24 mouse cellular contexts compared by ENCODE assay signal in genomic region chr11:118323974-118324373, GRCm38 (mm10). TPM values are rescaled to one million over a fixed set of nuclear protein-coding genes. Genes with fewer than 3 reads are reported as not detected.
DNase-seq lines count a peak whose midpoint lies in the region; ATAC-seq and TF ChIP-seq lines count a peak whose summit lies in the region.
"Had no signal": no experiment of that assay in that cellular context is flagged by ENCODE, and none has a peak within 500 bp of the region (broad histone marks: within the 10 kb centered on the region; RNA-seq: fewer than 3 reads in every experiment).

No protein-coding gene starts in this region.

- no peaks in the 10 kb centered on the region for H3K9me3 ChIP-seq in forebrain, embryonic 10.5 days
- H3K9me3 ChIP-seq in forebrain, embryonic 15.5 days, result no peaks in the 10 kb centered on the region
- H3K9me3 ChIP-seq in heart, postnatal 0 days (replicated peaks; ENCODE audit: control insufficient read depth, low read length), result no peaks in the 10 kb centered on the region
- H3K9me3 ChIP-seq in embryonic facial prominence, embryonic 12.5 days, result no peaks in the 10 kb centered on the region
- no peaks in the 10 kb centered on the region for H3K9me3 ChIP-seq in limb, embryonic 13.5 days
- H3K9me3 ChIP-seq in stomach, postnatal 0 days (ENCODE audit: control insufficient read depth, low read length), result no peaks in the 10 kb centered on the region
- H3K9me3 ChIP-seq: G1E; heart, embryonic 10.5 days; hindbrain, embryonic 15.5 days; liver, embryonic 12.5 days; neural tube, embryonic 12.5 days; stomach, embryonic 15.5 days had no signal

- no peak overlapping the region for H3K4me2 ChIP-seq in forebrain, embryonic 15.5 days (replicated peaks)
- H3K4me2 ChIP-seq in heart, postnatal 0 days (ENCODE audit: low read depth, low read length), result no peak overlapping the region
- H3K4me2 ChIP-seq in embryonic facial prominence, embryonic 12.5 days (replicated peaks), result peak overlapping the region; percentile 14; the same call in 1 of the 2 replicates
- H3K4me2 ChIP-seq in limb, embryonic 13.5 days (replicated peaks), result peak overlapping the region; percentile 25
- no peak overlapping the region for H3K4me2 ChIP-seq in stomach, postnatal 0 days (replicated peaks; ENCODE audit: low read depth)
- H3K4me2 ChIP-seq: hindbrain, embryonic 15.5 days; liver, embryonic 12.5 days; neural tube, embryonic 12.5 days; stomach, embryonic 15.5 days had no signal

- DNase-seq in forebrain, embryonic 10.5 days (ENCODE audit: extremely low spot score, low spot score), result no peak
- no peak for DNase-seq in heart, postnatal 0 days (ENCODE audit: low spot score)
- DNase-seq in heart, postnatal 25 days (ENCODE audit: low spot score), result no peak
- no peak for DNase-seq in thymus, postnatal 4 days
- no peak for DNase-seq in stomach, postnatal 0 days (ENCODE audit: low spot score)
- DNase-seq: adrenal gland, postnatal 36 days; cerebellum, adult 8-10 months had no signal

- WGBS in forebrain, embryonic 10.5 days, result 91% methylated on average over 5 of the region's 5 CpGs
- WGBS in forebrain, embryonic 15.5 days, result 94% methylated on average over 5 of the region's 5 CpGs
- 48% methylated on average over 5 of the region's 5 CpGs for WGBS in heart, postnatal 0 days
- WGBS in embryonic facial prominence, embryonic 12.5 days, result 82% methylated on average over 5 of the region's 5 CpGs
- WGBS in limb, embryonic 13.5 days, result 74% methylated on average over 5 of the region's 5 CpGs
- 87% methylated on average over 5 of the region's 5 CpGs for WGBS in stomach, postnatal 0 days

- H3K27ac ChIP-seq in forebrain, embryonic 10.5 days, result peak overlapping the region; percentile 60
- no peak overlapping the region for H3K27ac ChIP-seq in forebrain, embryonic 15.5 days (replicated peaks)
- peak overlapping the region; percentile 51 for H3K27ac ChIP-seq in heart, postnatal 0 days (ENCODE audit: low read depth)
- H3K27ac ChIP-seq in embryonic facial prominence, embryonic 12.5 days, result peak overlapping the region; percentile 80
- peak overlapping the region; percentile 90 for H3K27ac ChIP-seq in limb, embryonic 13.5 days
- no peak overlapping the region for H3K27ac ChIP-seq in stomach, postnatal 0 days (replicated peaks)
- H3K27ac ChIP-seq: hindbrain, embryonic 15.5 days; kidney, postnatal 0 days; liver, embryonic 12.5 days; neural tube, embryonic 12.5 days; stomach, embryonic 15.5 days had no signal

- TF ChIP-seq CTCF in heart, postnatal 0 days (IDR thresholded peaks at IDR 0.05; ENCODE audit: low read depth), result no peak
- no peak for TF ChIP-seq CTCF in stomach, postnatal 0 days (IDR thresholded peaks at IDR 0.05; ENCODE audit: low read depth)

- H3K9ac ChIP-seq in forebrain, embryonic 15.5 days (replicated peaks), result no peak overlapping the region
- no peak overlapping the region for H3K9ac ChIP-seq in heart, postnatal 0 days (replicated peaks; ENCODE audit: low read depth, low read length)
- no peak overlapping the region for H3K9ac ChIP-seq in embryonic facial prominence, embryonic 12.5 days
- H3K9ac ChIP-seq in limb, embryonic 13.5 days, result 0 out of 2 replicates have a peak overlapping the region, but pooled peaks have one; percentile 20
- no peak overlapping the region for H3K9ac ChIP-seq in stomach, postnatal 0 days (ENCODE audit: low read length)
- H3K9ac ChIP-seq: hindbrain, embryonic 15.5 days; liver, embryonic 12.5 days; neural tube, embryonic 12.5 days; stomach, embryonic 15.5 days had no signal

- ATAC-seq in forebrain, embryonic 15.5 days (replicated peaks), result no peak
- no peak for ATAC-seq in heart, postnatal 0 days (ENCODE audit: insufficient read depth, low read depth)
- no peak for ATAC-seq in embryonic facial prominence, embryonic 12.5 days (ENCODE audit: insufficient number of reproducible peaks, insufficient read depth, low FRiP score, low TSS enrichment)
- ATAC-seq in limb, embryonic 13.5 days (ENCODE audit: low FRiP score, low read depth), result no peak
- ATAC-seq in stomach, postnatal 0 days (ENCODE audit: low FRiP score, low TSS enrichment), result no peak
- ATAC-seq: CD4-positive, CD25-positive, alpha-beta regulatory T cell, adult 4 months; forebrain, embryonic 16.5 days; intestine, embryonic 16.5 days; liver, embryonic 12.5 days; lung, postnatal 0 days had no signal

- no peak for TF ChIP-seq EP300 in heart, postnatal 0 days (IDR thresholded peaks at IDR 0.05; ENCODE audit: low read depth)
- no peak for TF ChIP-seq EP300 in stomach, postnatal 0 days (optimal IDR thresholded peaks at IDR 0.05)

- H3K4me1 ChIP-seq in forebrain, embryonic 10.5 days, result peaks cover 52% of the 10 kb centered on the region
- peaks cover 34% of the 10 kb centered on the region for H3K4me1 ChIP-seq in forebrain, embryonic 15.5 days
- peaks cover 17% of the 10 kb centered on the region for H3K4me1 ChIP-seq in heart, postnatal 0 days (ENCODE audit: control insufficient read depth, insufficient read depth)
- H3K4me1 ChIP-seq in embryonic facial prominence, embryonic 12.5 days, result peaks cover 57% of the 10 kb centered on the region
- H3K4me1 ChIP-seq in limb, embryonic 13.5 days, result peaks cover 80% of the 10 kb centered on the region
- H3K4me1 ChIP-seq in stomach, postnatal 0 days (replicated peaks; ENCODE audit: control insufficient read depth, insufficient read depth), result 0 out of 2 replicates have a peak, but pooled peaks cover 3% of the 10 kb centered on the region

- no peak overlapping the region for H3K4me3 ChIP-seq in forebrain, embryonic 10.5 days
- no peak overlapping the region for H3K4me3 ChIP-seq in forebrain, embryonic 15.5 days
- H3K4me3 ChIP-seq in heart, postnatal 0 days (ENCODE audit: low read depth, low read length), result no peak overlapping the region
- no peak overlapping the region for H3K4me3 ChIP-seq in embryonic facial prominence, embryonic 12.5 days
- H3K4me3 ChIP-seq in limb, embryonic 13.5 days, result no peak overlapping the region
- no peak overlapping the region for H3K4me3 ChIP-seq in stomach, postnatal 0 days (ENCODE audit: low read depth, low read length)
- H3K4me3 ChIP-seq: erythroblast, embryonic 14.5 days; heart, embryonic 10.5 days; hindbrain, embryonic 15.5 days; liver, embryonic 12.5 days; neural tube, embryonic 12.5 days; stomach, embryonic 15.5 days had no signal

- H3K36me3 ChIP-seq in forebrain, embryonic 10.5 days (replicated peaks), result peaks cover 33% of the 10 kb centered on the region
- peaks cover 7% of the 10 kb centered on the region for H3K36me3 ChIP-seq in forebrain, embryonic 15.5 days
- peaks cover 17% of the 10 kb centered on the region for H3K36me3 ChIP-seq in heart, postnatal 0 days (replicated peaks; ENCODE audit: control insufficient read depth, insufficient read depth, low read length)
- H3K36me3 ChIP-seq in embryonic facial prominence, embryonic 12.5 days, result peaks cover 14% of the 10 kb centered on the region
- H3K36me3 ChIP-seq in limb, embryonic 13.5 days, result peaks cover 33% of the 10 kb centered on the region
- no peaks in the 10 kb centered on the region; the same call in 1 of the 2 replicates for H3K36me3 ChIP-seq in stomach, postnatal 0 days (ENCODE audit: control insufficient read depth, insufficient read depth, low read length)
- H3K36me3 ChIP-seq: G1E; liver, embryonic 12.5 days had no signal

- H3K27me3 ChIP-seq in forebrain, embryonic 10.5 days (ENCODE audit: poor library complexity, severe bottlenecking), result no peaks in the 10 kb centered on the region
- H3K27me3 ChIP-seq in forebrain, embryonic 15.5 days, result no peaks in the 10 kb centered on the region
- H3K27me3 ChIP-seq in heart, postnatal 0 days (ENCODE audit: control insufficient read depth, insufficient read depth, low read length), result no peaks in the 10 kb centered on the region
- no peaks in the 10 kb centered on the region for H3K27me3 ChIP-seq in embryonic facial prominence, embryonic 12.5 days
- H3K27me3 ChIP-seq in limb, embryonic 13.5 days, result no peaks in the 10 kb centered on the region
- H3K27me3 ChIP-seq in stomach, postnatal 0 days (ENCODE audit: control insufficient read depth, insufficient read depth, low read length), result no peaks in the 10 kb centered on the region
- H3K27me3 ChIP-seq: hindbrain, embryonic 15.5 days; liver, embryonic 12.5 days; neural tube, embryonic 12.5 days; stomach, embryonic 15.5 days had no signal

- intact Hi-C loops in heart, postnatal 25 days (cut with DNase I), result no loop called here

RNA-seq across cellular contexts. Expression of gene Cep295nl, which starts 18.3 kb away (rescaled TPM):
- 0.16 and 0.26 TPM in 2 replicates for polyA plus RNA-seq in forebrain, embryonic 10.5 days (2016; fragmentation: Nextera tagmentation; extraction: Ambion mirVana)
- polyA plus RNA-seq in forebrain, embryonic 15.5 days (2015; fragmentation: Nextera tagmentation; extraction: Ambion mirVana), result 0.09 TPM in 1 of 2 replicates, not detected in the other
- total RNA-seq in heart, postnatal 0 days (2014; rRNA removed; ENCODE audit: low replicate concordance), result not detected in 2 replicates
- 0.19 and 0.31 TPM in 2 replicates for polyA plus RNA-seq in heart, postnatal 0 days (2015; fragmentation: Nextera tagmentation; extraction: Ambion mirVana)
- 1 to 10 TPM in 1 of 2 experiments, under 1 TPM in 1; 0.84 to 1.1 TPM for total RNA-seq in heart, postnatal 25 days (2021)
- polyA plus RNA-seq in embryonic facial prominence, embryonic 12.5 days (2016; fragmentation: Nextera tagmentation; extraction: Ambion mirVana), result 0.60 and 0.70 TPM in 2 replicates
- polyA plus RNA-seq in limb, embryonic 13.5 days (2015; fragmentation: Nextera tagmentation; extraction: Ambion mirVana), result 0.55 and 0.86 TPM in 2 replicates
- 0.51 and 0.53 TPM in 2 replicates for polyA plus RNA-seq in stomach, postnatal 0 days (2015; fragmentation: Nextera tagmentation; extraction: Ambion mirVana)
- total RNA-seq: megakaryocyte progenitor cell, adult 5-6 weeks had no signal
- polyA plus RNA-seq: erythroblast, embryonic 14.5 days; G1E; spleen, adult 2 months had no signal

RNA-seq across cellular contexts. Expression of gene Timp2, which starts 31.6 kb away (rescaled TPM):
- polyA plus RNA-seq in forebrain, embryonic 10.5 days (2016; fragmentation: Nextera tagmentation; extraction: Ambion mirVana), result 31.3 and 35.1 TPM in 2 replicates
- 69.4 and 75.2 TPM in 2 replicates for polyA plus RNA-seq in forebrain, embryonic 15.5 days (2015; fragmentation: Nextera tagmentation; extraction: Ambion mirVana)
- 77.5 and 78.5 TPM in 2 replicates for total RNA-seq in heart, postnatal 0 days (2014; rRNA removed; ENCODE audit: low replicate concordance)
- polyA plus RNA-seq in heart, postnatal 0 days (2015; fragmentation: Nextera tagmentation; extraction: Ambion mirVana), result 61.9 and 65.5 TPM in 2 replicates
- 100 to 1,000 TPM; 121 to 138 TPM for total RNA-seq in heart, postnatal 25 days (2021)
- polyA plus RNA-seq in embryonic facial prominence, embryonic 12.5 days (2016; fragmentation: Nextera tagmentation; extraction: Ambion mirVana), result 104 and 115 TPM in 2 replicates
- polyA plus RNA-seq in limb, embryonic 13.5 days (2015; fragmentation: Nextera tagmentation; extraction: Ambion mirVana), result 115 and 116 TPM in 2 replicates
- polyA plus RNA-seq in stomach, postnatal 0 days (2015; fragmentation: Nextera tagmentation; extraction: Ambion mirVana), result 72.7 and 77.2 TPM in 2 replicates
- total RNA-seq: G1E had no signal
- polyA plus RNA-seq: G1E had no signal

RNA-seq across cellular contexts. Expression of gene Usp36, which starts 33.9 kb away (rescaled TPM):
- 22.9 and 24.6 TPM in 2 replicates for polyA plus RNA-seq in forebrain, embryonic 10.5 days (2016; fragmentation: Nextera tagmentation; extraction: Ambion mirVana)
- polyA plus RNA-seq in forebrain, embryonic 15.5 days (2015; fragmentation: Nextera tagmentation; extraction: Ambion mirVana), result 17.0 and 17.4 TPM in 2 replicates
- 10.4 and 18.3 TPM in 2 replicates for total RNA-seq in heart, postnatal 0 days (2014; rRNA removed; ENCODE audit: low replicate concordance)
- 5.5 and 6.6 TPM in 2 replicates for polyA plus RNA-seq in heart, postnatal 0 days (2015; fragmentation: Nextera tagmentation; extraction: Ambion mirVana)
- total RNA-seq in heart, postnatal 25 days (2021), result 10 to 100 TPM; 12.0 to 14.5 TPM
- polyA plus RNA-seq in embryonic facial prominence, embryonic 12.5 days (2016; fragmentation: Nextera tagmentation; extraction: Ambion mirVana), result 21.3 and 22.2 TPM in 2 replicates
- polyA plus RNA-seq in limb, embryonic 13.5 days (2015; fragmentation: Nextera tagmentation; extraction: Ambion mirVana), result 22.1 and 25.0 TPM in 2 replicates
- 8.1 and 8.9 TPM in 2 replicates for polyA plus RNA-seq in stomach, postnatal 0 days (2015; fragmentation: Nextera tagmentation; extraction: Ambion mirVana)

Comparison
In these comparisons a context has a peak if more than half of its experiments do, and no peak if none do; other contexts are left out.
1. H3K27ac ChIP-seq: peak in forebrain, embryonic 10.5 days (single experiment), heart, postnatal 0 days (single experiment), embryonic facial prominence, embryonic 12.5 days (single experiment) and limb, embryonic 13.5 days (single experiment); none in forebrain, embryonic 15.5 days (single experiment) and stomach, postnatal 0 days (single experiment).
2. H3K4me2 ChIP-seq: peak in embryonic facial prominence, embryonic 12.5 days (single experiment) and limb, embryonic 13.5 days (single experiment); none in forebrain, embryonic 15.5 days (single experiment), heart, postnatal 0 days (single experiment) and stomach, postnatal 0 days (single experiment).